Mouse (Mus musculus): ENCODE measurements around the gene Mast3. TPM values are rescaled to one million over a fixed set of nuclear protein-coding genes. Genes with fewer than 3 reads are reported as not detected.
A peak's percentile ranks its signal among the peaks of the same experiment; 100 is the strongest.

Gene Mast3
- polyA plus RNA-seq, 1 experiment from 2014 or later, result 10.0 TPM

- H3K27me3 ChIP-seq (ENCODE audit: control insufficient read depth, insufficient read depth, low read length), result peaks cover 42% of the 10 kb centered on the region
- H3K4me2 ChIP-seq (ENCODE audit: low read depth, low read length), result peak overlapping the region; percentile 56
- H3K36me3 ChIP-seq (ENCODE audit: control insufficient read depth, insufficient read depth, low read length), result no peaks in the 10 kb centered on the region
- no peak overlapping the region for H3K27ac ChIP-seq (ENCODE audit: low read length)
- peaks cover 10% of the 10 kb centered on the region for H3K4me1 ChIP-seq (ENCODE audit: control insufficient read depth, insufficient read depth, low read length)
- 5% methylated on average over 48 of the region's 48 CpGs for WGBS
- no peaks in the 10 kb centered on the region for H3K9me3 ChIP-seq (replicated peaks; ENCODE audit: control insufficient read depth, low read length)
- no peak for ATAC-seq (ENCODE audit: insufficient read depth, low FRiP score)
- H3K9ac ChIP-seq (ENCODE audit: low read length), result peak overlapping the region; percentile 54
- peak overlapping the region; percentile 30 for H3K4me3 ChIP-seq (replicated peaks; ENCODE audit: low read length)
Measured at GRCm38 (mm10) chr8:70743656-70744590, 60.9 kb downstream of the Mast3 start.

GRCm38 (mm10) chr8:70742981-70743655 is 61.7 kb downstream of the Mast3 start:
- H3K4me1 ChIP-seq (ENCODE audit: control insufficient read depth, insufficient read depth, low read length), result peaks cover 10% of the 10 kb centered on the region
- H3K9me3 ChIP-seq (replicated peaks; ENCODE audit: control insufficient read depth, low read length), result no peaks in the 10 kb centered on the region
- no peak overlapping the region for H3K27ac ChIP-seq (ENCODE audit: low read length)
- no peak for ATAC-seq (ENCODE audit: insufficient read depth, low FRiP score)
- no peaks in the 10 kb centered on the region for H3K36me3 ChIP-seq (ENCODE audit: control insufficient read depth, insufficient read depth, low read length)
- peak overlapping the region; percentile 11; the same call in 1 of the 2 replicates for H3K4me3 ChIP-seq (replicated peaks; ENCODE audit: low read length)
- peaks cover 39% of the 10 kb centered on the region for H3K27me3 ChIP-seq (ENCODE audit: control insufficient read depth, insufficient read depth, low read length)
- H3K4me2 ChIP-seq (ENCODE audit: low read depth, low read length), result peak overlapping the region; percentile 56; the same call in 1 of the 2 replicates
- 5% methylated on average over 38 of the region's 38 CpGs for WGBS
- H3K9ac ChIP-seq (ENCODE audit: low read length), result no peak overlapping the region

DNA sequence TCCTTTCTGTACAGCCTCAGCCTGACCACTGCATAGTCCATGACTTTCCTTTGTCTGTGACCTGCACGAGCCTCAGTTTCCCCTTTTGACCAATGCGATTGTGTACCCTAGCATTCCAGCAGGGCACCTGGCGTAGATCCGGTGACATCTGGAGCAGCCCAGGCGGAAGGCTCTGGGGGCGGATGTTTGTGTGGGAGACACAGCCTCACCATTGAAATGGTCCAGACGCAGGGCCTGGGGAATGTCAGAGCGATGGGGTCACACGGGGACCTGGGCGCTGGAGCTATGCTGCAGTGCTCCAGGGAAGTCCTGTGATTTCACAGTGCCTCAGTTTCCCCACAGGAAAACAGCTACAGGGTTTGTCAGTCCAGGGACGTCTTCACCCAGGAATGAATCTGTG is 62.7 kb downstream of the Mast3 start:
- WGBS, result 43% methylated on average over 11 of the region's 11 CpGs
- no peak overlapping the region for H3K4me3 ChIP-seq (replicated peaks; ENCODE audit: low read length)
- H3K4me1 ChIP-seq (ENCODE audit: control insufficient read depth, insufficient read depth, low read length), result peaks cover 10% of the 10 kb centered on the region
- H3K27ac ChIP-seq (ENCODE audit: low read length), result no peak overlapping the region
- H3K9ac ChIP-seq (ENCODE audit: low read length), result no peak overlapping the region
- H3K36me3 ChIP-seq (ENCODE audit: control insufficient read depth, insufficient read depth, low read length), result no peaks in the 10 kb centered on the region
- no peak overlapping the region for H3K4me2 ChIP-seq (ENCODE audit: low read depth, low read length)
- H3K27me3 ChIP-seq (ENCODE audit: control insufficient read depth, insufficient read depth, low read length), result peaks cover 39% of the 10 kb centered on the region
- no peak for ATAC-seq (ENCODE audit: insufficient read depth, low FRiP score)
- H3K9me3 ChIP-seq (replicated peaks; ENCODE audit: control insufficient read depth, low read length), result no peaks in the 10 kb centered on the region

DNA sequence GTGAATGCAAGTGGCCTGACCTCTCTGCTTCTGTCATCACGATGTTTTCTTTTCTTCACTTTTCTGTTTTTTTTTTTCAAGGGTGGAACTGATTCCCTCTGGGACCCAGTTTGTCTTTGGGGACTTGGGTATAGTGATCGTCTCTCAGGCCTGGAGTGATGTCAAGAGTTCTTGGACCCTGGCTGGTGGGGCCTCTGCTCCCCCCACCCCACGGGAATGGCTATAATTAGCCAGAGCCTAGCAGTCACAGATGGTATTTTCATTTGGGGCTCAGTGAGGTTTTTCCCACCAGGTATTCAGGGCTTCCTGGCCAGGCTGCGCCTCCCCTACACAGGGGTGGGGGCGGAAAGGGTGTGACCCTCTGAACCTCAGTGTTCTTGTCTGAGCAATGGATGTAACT is 63.2 kb downstream of the Mast3 start:
- Histone ChIP-seq H3K36me3 (ENCODE audit: control insufficient read depth, insufficient read depth, low read length) (no peaks in the 10 kb centered on the region), H3K27me3 (ENCODE audit: control insufficient read depth, insufficient read depth, low read length) (peaks cover 39% of the 10 kb centered on the region), H3K9ac (ENCODE audit: low read length) (no peak overlapping the region), H3K9me3 (replicated peaks; ENCODE audit: control insufficient read depth, low read length) (no peaks in the 10 kb centered on the region), H3K4me3 (replicated peaks; ENCODE audit: low read length) (no peak overlapping the region), H3K27ac (ENCODE audit: low read length) (no peak overlapping the region), H3K4me2 (ENCODE audit: low read depth, low read length) (no peak overlapping the region), H3K4me1 (ENCODE audit: control insufficient read depth, insufficient read depth, low read length) (peaks cover 10% of the 10 kb centered on the region)
- WGBS, result 47% methylated on average over 5 of the region's 5 CpGs
- no peak for ATAC-seq (ENCODE audit: insufficient read depth, low FRiP score)

- Histone ChIP-seq H3K9me3 (replicated peaks; ENCODE audit: control insufficient read depth, low read length) (no peaks in the 10 kb centered on the region), H3K36me3 (ENCODE audit: control insufficient read depth, insufficient read depth, low read length) (no peaks in the 10 kb centered on the region), H3K4me3 (replicated peaks; ENCODE audit: low read length) (no peak overlapping the region), H3K4me1 (ENCODE audit: control insufficient read depth, insufficient read depth, low read length) (peaks cover under 1% of the 10 kb centered on the region), H3K9ac (ENCODE audit: low read length) (no peak overlapping the region), H3K4me2 (ENCODE audit: low read depth, low read length) (no peak overlapping the region), H3K27me3 (ENCODE audit: control insufficient read depth, insufficient read depth, low read length) (peaks cover 11% of the 10 kb centered on the region), H3K27ac (ENCODE audit: low read length) (no peak overlapping the region)
- WGBS, result 58% methylated on average over 3 of the region's 3 CpGs
- ATAC-seq (ENCODE audit: insufficient read depth, low FRiP score), result no peak
Measured at GRCm38 (mm10) chr8:70738211-70738610, 66.6 kb downstream of the Mast3 start.

DNA sequence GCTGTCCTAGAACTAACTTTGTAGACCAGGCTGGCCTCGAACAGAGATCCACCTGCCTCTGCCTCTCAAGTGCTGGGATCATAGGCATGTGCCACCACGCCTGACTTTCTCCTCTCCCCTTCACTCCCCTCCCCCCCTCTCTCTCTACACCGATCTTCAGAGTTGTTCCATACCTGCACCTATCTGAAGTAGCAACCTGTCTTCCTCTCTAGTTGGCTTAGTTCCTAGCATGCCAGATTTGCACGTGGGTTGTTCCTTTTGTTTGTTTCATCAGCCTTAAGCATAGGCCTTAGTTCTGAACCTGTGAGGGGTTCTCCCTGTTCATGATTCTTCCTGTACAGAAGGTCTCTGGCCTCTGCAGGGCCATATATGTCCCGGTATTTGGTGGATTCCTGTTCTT is 67.1 kb downstream of the Mast3 start:
- Histone ChIP-seq H3K27ac (ENCODE audit: low read length) (no peak overlapping the region), H3K27me3 (ENCODE audit: control insufficient read depth, insufficient read depth, low read length) (peaks cover 6% of the 10 kb centered on the region; the same call in 1 of the 2 replicates), H3K36me3 (ENCODE audit: control insufficient read depth, insufficient read depth, low read length) (no peaks in the 10 kb centered on the region), H3K4me3 (replicated peaks; ENCODE audit: low read length) (no peak overlapping the region), H3K9ac (ENCODE audit: low read length) (no peak overlapping the region), H3K4me2 (ENCODE audit: low read depth, low read length) (no peak overlapping the region), H3K9me3 (replicated peaks; ENCODE audit: control insufficient read depth, low read length) (no peaks in the 10 kb centered on the region), H3K4me1 (ENCODE audit: control insufficient read depth, insufficient read depth, low read length) (no peaks in the 10 kb centered on the region)
- 61% methylated on average over 5 of the region's 5 CpGs for WGBS
- no peak for ATAC-seq (ENCODE audit: insufficient read depth, low FRiP score)

GRCm38 (mm10) chr8:70730956-70731355 is 73.9 kb downstream of the Mast3 start:
- no peak overlapping the region for H3K9ac ChIP-seq (ENCODE audit: low read length)
- WGBS, result 87% methylated on average over 4 of the region's 4 CpGs
- ATAC-seq (ENCODE audit: insufficient read depth, low FRiP score), result no peak
- H3K4me2 ChIP-seq (ENCODE audit: low read depth, low read length), result no peak overlapping the region
- H3K4me1 ChIP-seq (ENCODE audit: control insufficient read depth, insufficient read depth, low read length), result 0 out of 2 replicates have a peak, but pooled peaks cover 3% of the 10 kb centered on the region
- H3K27ac ChIP-seq (ENCODE audit: low read length), result no peak overlapping the region
- no peaks in the 10 kb centered on the region for H3K9me3 ChIP-seq (replicated peaks; ENCODE audit: control insufficient read depth, low read length)
- no peak overlapping the region for H3K4me3 ChIP-seq (replicated peaks; ENCODE audit: low read length)
- peaks cover 18% of the 10 kb centered on the region for H3K27me3 ChIP-seq (ENCODE audit: control insufficient read depth, insufficient read depth, low read length)
- no peaks in the 10 kb centered on the region for H3K36me3 ChIP-seq (ENCODE audit: control insufficient read depth, insufficient read depth, low read length)

DNA sequence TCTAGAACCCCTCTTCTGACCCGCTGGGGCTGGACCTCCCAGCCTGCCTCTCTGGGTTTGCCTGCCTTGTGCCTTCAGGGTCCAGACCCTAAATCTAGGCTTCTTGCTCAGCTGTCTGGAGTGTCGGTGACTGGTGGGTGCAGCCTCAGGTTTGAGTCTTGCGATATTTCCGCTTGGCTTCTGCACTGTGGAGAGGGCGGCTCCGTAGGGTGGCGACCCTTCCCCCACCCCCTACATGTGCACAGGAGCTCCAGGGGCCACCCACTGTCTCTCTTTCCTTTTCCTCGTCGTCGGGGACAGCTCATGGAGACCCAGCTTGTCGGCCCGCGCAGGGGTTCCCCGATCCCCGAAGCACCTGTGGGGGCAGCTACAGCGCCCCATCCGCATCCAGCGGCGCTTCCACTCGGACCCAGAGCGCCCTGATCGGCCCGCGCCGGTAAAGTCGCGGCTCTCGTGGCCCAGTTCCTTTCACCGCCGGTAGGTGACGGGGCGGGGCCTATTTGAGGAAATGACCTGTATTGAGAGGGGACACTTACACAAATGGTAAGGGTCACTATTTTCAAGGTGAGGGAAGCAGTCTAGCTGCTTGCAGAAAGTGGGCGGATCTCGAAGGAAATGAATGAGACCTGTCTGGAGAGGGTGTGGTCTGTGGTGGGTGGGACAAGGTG is 74.9 kb downstream of the Mast3 start:
- H3K27ac ChIP-seq (ENCODE audit: low read length), result no peak overlapping the region
- no peaks in the 10 kb centered on the region for H3K9me3 ChIP-seq (replicated peaks; ENCODE audit: control insufficient read depth, low read length)
- no peaks in the 10 kb centered on the region for H3K36me3 ChIP-seq (ENCODE audit: control insufficient read depth, insufficient read depth, low read length)
- H3K4me2 ChIP-seq (ENCODE audit: low read depth, low read length), result peak overlapping the region; percentile 53
- 0 out of 2 replicates have a peak, but pooled peaks cover 3% of the 10 kb centered on the region for H3K4me1 ChIP-seq (ENCODE audit: control insufficient read depth, insufficient read depth, low read length)
- WGBS, result 4% methylated on average over 34 of the region's 34 CpGs
- H3K27me3 ChIP-seq (ENCODE audit: control insufficient read depth, insufficient read depth, low read length), result peaks cover 18% of the 10 kb centered on the region
- H3K9ac ChIP-seq (ENCODE audit: low read length), result peak overlapping the region; percentile 65
- H3K4me3 ChIP-seq (replicated peaks; ENCODE audit: low read length), result peak overlapping the region; percentile 41
- peak; percentile 45; the same call in 1 of the 2 replicates for ATAC-seq (ENCODE audit: insufficient read depth, low FRiP score)
